Mouse (Mus musculus): ENCODE results near the gene Gm8909. TPM values are rescaled to one million over a fixed set of nuclear protein-coding genes. Genes with fewer than 3 reads are reported as not detected.

Gm8909 gene
- 0.88 TPM for polyA plus RNA-seq (2014; fragmentation: Illumina TruSeq; extraction: RNeasy Lipid Tissue Mini Kit (QIAGEN cat#74804); ENCODE audit: low read depth, low replicate concordance)

DNA sequence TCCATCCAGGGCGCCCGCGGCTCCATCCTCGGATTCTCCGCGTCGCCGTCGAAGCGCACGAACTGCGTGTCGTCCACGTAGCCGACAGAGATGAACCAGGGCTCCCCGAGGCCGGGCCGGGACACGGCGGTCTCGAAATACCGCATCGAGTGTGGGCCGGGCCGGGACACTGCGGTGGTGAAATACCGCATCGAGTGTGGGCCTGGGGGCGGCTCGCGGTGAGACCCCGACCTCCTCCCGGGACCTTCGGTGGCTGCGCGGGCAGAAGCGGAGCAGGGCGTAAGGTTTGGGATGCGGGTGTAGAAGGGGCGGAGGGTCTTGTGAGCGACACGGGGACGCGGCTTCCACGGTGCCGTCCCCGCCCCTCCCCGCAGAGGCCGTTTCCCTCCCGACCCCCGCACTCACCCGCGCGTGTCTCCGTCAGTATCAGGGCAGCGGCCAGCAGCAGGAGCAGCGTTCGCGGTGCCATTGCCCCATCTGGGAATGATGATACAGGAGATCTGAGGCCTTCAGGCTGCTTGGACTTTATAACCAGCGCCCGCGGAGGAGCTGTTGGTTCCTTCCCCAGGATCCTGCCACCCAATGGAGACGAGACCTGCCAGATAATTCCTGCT lies at the start of gene Gm8909:
Gene Gm8909 (minus strand): TSS at position 499 of the 614 bp plus-strand sequence.

GRCm38 (mm10) chr17:36190169-36190507 lies 21.8 kb upstream of the Gm8909 start, which contains the start of gene H2-T3:
TSS of gene H2-T3 (minus strand) at chr17:36190287.

DNA sequence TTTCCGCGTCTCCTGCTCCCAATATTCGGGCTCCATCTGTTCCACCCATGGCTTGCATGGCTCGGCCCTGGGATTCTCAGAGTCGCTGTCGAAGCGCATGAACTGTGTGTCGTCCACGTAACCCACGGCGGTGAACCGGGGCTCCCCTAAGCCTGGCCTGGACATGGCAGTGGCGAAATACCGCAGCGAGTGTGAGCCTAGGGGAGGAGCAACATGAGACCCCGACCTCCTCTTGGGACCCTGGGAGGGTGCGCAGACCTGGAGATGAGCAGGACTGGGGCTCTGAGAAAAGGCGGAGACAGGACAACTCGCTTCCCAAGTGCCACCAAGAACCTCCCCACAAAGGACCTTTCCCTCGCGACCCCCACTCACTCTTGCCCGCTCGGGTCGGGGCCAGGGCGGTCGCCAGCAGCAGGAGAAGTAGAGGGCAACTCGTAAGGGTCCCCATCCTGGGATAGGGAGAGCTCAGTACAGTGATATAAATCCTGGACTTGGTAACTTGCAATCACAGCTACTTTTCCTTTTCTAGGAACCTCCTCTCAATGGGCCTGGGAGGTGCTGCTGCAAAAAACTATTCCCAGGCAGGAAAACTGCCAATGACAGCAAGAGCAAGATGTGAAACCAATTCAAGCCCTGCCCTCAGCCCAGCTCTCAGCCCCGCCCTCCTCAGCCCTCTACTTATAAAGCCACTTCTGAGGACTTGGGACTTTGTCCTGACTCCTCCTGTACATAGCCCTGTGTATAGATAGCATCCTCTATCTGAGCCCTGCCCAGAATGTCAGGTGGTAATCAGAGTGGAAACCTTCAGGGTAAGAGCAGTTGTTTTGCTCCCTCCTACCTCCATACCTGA lies 39.1 kb downstream of the Gm8909 start, which contains the start of gene Gm7030:
Gene Gm7030 (minus strand): TSS at position 458 of the 850 bp plus-strand sequence.

GRCm38 (mm10) chr17:36121352-36122020 lies 46.9 kb downstream of the Gm8909 start, which contains the start of gene Gm19684:
TSS of gene Gm19684 (plus strand) at chr17:36121678.

Other genes with a start within 250 kb of the Gm8909 start
- 41.4 TPM for gene Abcf1, start 198.8 kb downstream of the Gm8909 start, polyA plus RNA-seq (2014; fragmentation: Illumina TruSeq; extraction: RNeasy Lipid Tissue Mini Kit (QIAGEN cat#74804); ENCODE audit: low read depth, low replicate concordance)
- 1.1 TPM for gene Gnl1, start 188.7 kb downstream of the Gm8909 start, polyA plus RNA-seq (2014; fragmentation: Illumina TruSeq; extraction: RNeasy Lipid Tissue Mini Kit (QIAGEN cat#74804); ENCODE audit: low read depth, low replicate concordance)
- gene Prr3, start 188.3 kb downstream of the Gm8909 start, polyA plus RNA-seq (2014; fragmentation: Illumina TruSeq; extraction: RNeasy Lipid Tissue Mini Kit (QIAGEN cat#74804); ENCODE audit: low read depth, low replicate concordance), result 3.3 TPM
- 4.8 TPM for gene H2-T24, start 148.0 kb downstream of the Gm8909 start, polyA plus RNA-seq (2014; fragmentation: Illumina TruSeq; extraction: RNeasy Lipid Tissue Mini Kit (QIAGEN cat#74804); ENCODE audit: low read depth, low replicate concordance)
- gene H2-T23, start 135.7 kb downstream of the Gm8909 start, polyA plus RNA-seq (2014; fragmentation: Illumina TruSeq; extraction: RNeasy Lipid Tissue Mini Kit (QIAGEN cat#74804); ENCODE audit: low read depth, low replicate concordance), result 10.6 TPM
- 14.1 TPM for gene H2-T22, start 125.8 kb downstream of the Gm8909 start, polyA plus RNA-seq (2014; fragmentation: Illumina TruSeq; extraction: RNeasy Lipid Tissue Mini Kit (QIAGEN cat#74804); ENCODE audit: low read depth, low replicate concordance)
- gene Gm6034, start 125.6 kb downstream of the Gm8909 start, polyA plus RNA-seq (2014; fragmentation: Illumina TruSeq; extraction: RNeasy Lipid Tissue Mini Kit (QIAGEN cat#74804); ENCODE audit: low read depth, low replicate concordance), result not detected
- gene Gm11127, start 110.2 kb downstream of the Gm8909 start, polyA plus RNA-seq (2014; fragmentation: Illumina TruSeq; extraction: RNeasy Lipid Tissue Mini Kit (QIAGEN cat#74804); ENCODE audit: low read depth, low replicate concordance), result not detected
- not detected for gene Gm19684, start 46.9 kb downstream of the Gm8909 start, polyA plus RNA-seq (2014; fragmentation: Illumina TruSeq; extraction: RNeasy Lipid Tissue Mini Kit (QIAGEN cat#74804); ENCODE audit: low read depth, low replicate concordance)
- not detected for gene Gm7030, start 39.1 kb downstream of the Gm8909 start, polyA plus RNA-seq (2014; fragmentation: Illumina TruSeq; extraction: RNeasy Lipid Tissue Mini Kit (QIAGEN cat#74804); ENCODE audit: low read depth, low replicate concordance)
- 5.0 TPM for gene H2-T3, start 21.8 kb upstream of the Gm8909 start, polyA plus RNA-seq (2014; fragmentation: Illumina TruSeq; extraction: RNeasy Lipid Tissue Mini Kit (QIAGEN cat#74804); ENCODE audit: low read depth, low replicate concordance)
- 11.3 TPM for gene Rpp21, start 89.5 kb upstream of the Gm8909 start, polyA plus RNA-seq (2014; fragmentation: Illumina TruSeq; extraction: RNeasy Lipid Tissue Mini Kit (QIAGEN cat#74804); ENCODE audit: low read depth, low replicate concordance)
- 23.3 TPM for gene Trim39, start 103.7 kb upstream of the Gm8909 start, polyA plus RNA-seq (2014; fragmentation: Illumina TruSeq; extraction: RNeasy Lipid Tissue Mini Kit (QIAGEN cat#74804); ENCODE audit: low read depth, low replicate concordance)
- not detected for gene H2-M10.2, start 118.0 kb upstream of the Gm8909 start, polyA plus RNA-seq (2014; fragmentation: Illumina TruSeq; extraction: RNeasy Lipid Tissue Mini Kit (QIAGEN cat#74804); ENCODE audit: low read depth, low replicate concordance)
- not detected for gene H2-M10.1, start 157.6 kb upstream of the Gm8909 start, polyA plus RNA-seq (2014; fragmentation: Illumina TruSeq; extraction: RNeasy Lipid Tissue Mini Kit (QIAGEN cat#74804); ENCODE audit: low read depth, low replicate concordance)
- gene H2-M10.3, start 199.9 kb upstream of the Gm8909 start, polyA plus RNA-seq (2014; fragmentation: Illumina TruSeq; extraction: RNeasy Lipid Tissue Mini Kit (QIAGEN cat#74804); ENCODE audit: low read depth, low replicate concordance), result not detected